Mouse (Mus musculus) liver, embryonic 15.5 days (tissue): Measurements from ENCODE around the gene Parp11. TPM values are rescaled to one million over a fixed set of nuclear protein-coding genes. Genes with fewer than 3 reads are reported as not detected.
A peak's percentile ranks its signal among the peaks of the same experiment; 100 is the strongest.

Experiments
- ATAC-seq: fragments of 200-750 bp; cut with Nextera tagmentation; 2 replicates; pipeline ENCODE4 v1.8.0; 2017; ENCODE audit warnings: moderate number of reproducible peaks, mild to moderate bottlenecking, moderate library complexity; ENCODE audit not compliant: insufficient read depth
- H3K27ac ChIP-seq: fragments of 300-500 bp; sonication (generic); replicated peaks from 2 replicates; pipeline ENCODE4 v1.5.1; 2015; ENCODE audit warnings: mild to moderate bottlenecking, inconsistent platforms
- H3K27me3 ChIP-seq: fragments of 300-500 bp; sonication (generic); 2 replicates; pipeline ENCODE4 v1.6.1; 2015; ENCODE audit warnings: mild to moderate bottlenecking, inconsistent platforms
- H3K36me3 ChIP-seq: fragments of 300-500 bp; sonication (generic); replicated peaks from 2 replicates; pipeline ENCODE4 v1.6.1; 2015; ENCODE audit warnings: moderate library complexity, mild to moderate bottlenecking, inconsistent platforms
- H3K4me1 ChIP-seq: fragments of 300-500 bp; sonication (generic); replicated peaks from 2 replicates; pipeline ENCODE4 v1.6.1; 2015; ENCODE audit warnings: inconsistent platforms
- H3K4me2 ChIP-seq: fragments of 300-500 bp; sonication (generic); 2 replicates; pipeline ENCODE4 v1.6.1; 2015; ENCODE audit warnings: moderate library complexity, mild to moderate bottlenecking, inconsistent platforms
- H3K4me3 ChIP-seq: fragments of 300-500 bp; sonication (generic); replicated peaks from 2 replicates; pipeline ENCODE4 v1.5.1; 2015; ENCODE audit warnings: mild to moderate bottlenecking, inconsistent platforms
- H3K9ac ChIP-seq: fragments of 300-500 bp; sonication (generic); 2 replicates; pipeline ENCODE4 v1.6.1; 2015; ENCODE audit warnings: moderate library complexity, mild to moderate bottlenecking, inconsistent platforms
- H3K9me3 ChIP-seq: fragments of 300-500 bp; sonication (generic); replicated peaks from 2 replicates; pipeline ENCODE4 v1.6.1; 2016; ENCODE audit warnings: inconsistent platforms
- WGBS: fragments of 180-500 bp; shearing (Covaris S2); methylation state at CpG from one replicate; pipeline ENCODE4 v1.1.7; 2015; ENCODE audit warnings: mixed read lengths; ENCODE audit not compliant: insufficient replicate concordance; 5-methylcytosine and 5-hydroxymethylcytosine counted together
- polyA plus RNA-seq: library from polyadenylated mRNA; unstranded; fragments of >200 nt; fragmentation: Nextera tagmentation; extraction: Ambion mirVana; gene quantifications from 2 replicates; pipeline ENCODE4 v1.2.1, GENCODE M21; 2015

Parp11 gene
- polyA plus RNA-seq, 1 experiment from 2014 or later = 6.2 TPM

GRCm38 (mm10) chr6:127431196-127431766 lies 15.4 kb upstream of the Parp11 start:
- Histone ChIP-seq H3K9me3 (no peaks in the 10 kb centered on the region), H3K4me2 (no peak overlapping the region), H3K4me1 (no peaks in the 10 kb centered on the region), H3K4me3 (no peak overlapping the region), H3K9ac (no peak overlapping the region), H3K36me3 (no peaks in the 10 kb centered on the region), H3K27me3 (peaks cover 35% of the 10 kb centered on the region), H3K27ac (no peak overlapping the region)
- ATAC-seq = no peak
- 48% methylated on average over 6 of the region's 6 CpGs for WGBS

- 40% methylated on average over 9 of the region's 9 CpGs for WGBS
- no peak for ATAC-seq
- Histone ChIP-seq H3K36me3 (no peaks in the 10 kb centered on the region), H3K9ac (no peak overlapping the region), H3K27ac (no peak overlapping the region), H3K27me3 (peaks cover 21% of the 10 kb centered on the region; the same call in 1 of the 2 replicates), H3K4me2 (no peak overlapping the region), H3K9me3 (no peaks in the 10 kb centered on the region), H3K4me3 (no peak overlapping the region), H3K4me1 (no peaks in the 10 kb centered on the region)
These were observed 12.6 kb upstream of the Parp11 start for GRCm38 (mm10) chr6:127433886-127434647.

GRCm38 (mm10) chr6:127434648-127434984 lies 12.0 kb upstream of the Parp11 start:
- Histone ChIP-seq H3K27me3 (peaks cover 25% of the 10 kb centered on the region; the same call in 1 of the 2 replicates), H3K36me3 (no peaks in the 10 kb centered on the region), H3K4me2 (no peak overlapping the region), H3K27ac (no peak overlapping the region), H3K4me3 (no peak overlapping the region), H3K4me1 (no peaks in the 10 kb centered on the region), H3K9me3 (no peaks in the 10 kb centered on the region), H3K9ac (no peak overlapping the region)
- 63% methylated on average over 4 of the region's 4 CpGs for WGBS
- no peak for ATAC-seq

GRCm38 (mm10) chr6:127439063-127439462 lies 7.6 kb upstream of the Parp11 start:
- H3K9ac ChIP-seq = no peak overlapping the region
- H3K27ac ChIP-seq = no peak overlapping the region
- H3K4me1 ChIP-seq = peaks cover 11% of the 10 kb centered on the region
- WGBS = 31% methylated on average over 3 of the region's 3 CpGs
- H3K36me3 ChIP-seq = no peaks in the 10 kb centered on the region
- H3K27me3 ChIP-seq = peaks cover 22% of the 10 kb centered on the region
- no peaks in the 10 kb centered on the region for H3K9me3 ChIP-seq
- no peak overlapping the region for H3K4me3 ChIP-seq
- no peak overlapping the region for H3K4me2 ChIP-seq
- no peak for ATAC-seq

GRCm38 (mm10) chr6:127439540-127440195 lies 7.0 kb upstream of the Parp11 start:
- Histone ChIP-seq H3K4me1 (peaks cover 17% of the 10 kb centered on the region), H3K36me3 (no peaks in the 10 kb centered on the region), H3K9me3 (no peaks in the 10 kb centered on the region), H3K9ac (no peak overlapping the region), H3K27ac (no peak overlapping the region), H3K27me3 (peaks cover 19% of the 10 kb centered on the region), H3K4me3 (no peak overlapping the region), H3K4me2 (no peak overlapping the region)
- 70% methylated on average over 5 of the region's 5 CpGs for WGBS
- ATAC-seq = no peak

- Histone ChIP-seq H3K27ac (no peak overlapping the region), H3K4me2 (no peak overlapping the region), H3K27me3 (peaks cover 14% of the 10 kb centered on the region; the same call in 1 of the 2 replicates), H3K4me3 (no peak overlapping the region), H3K9ac (no peak overlapping the region), H3K4me1 (peaks cover 25% of the 10 kb centered on the region), H3K36me3 (no peaks in the 10 kb centered on the region), H3K9me3 (no peaks in the 10 kb centered on the region)
- ATAC-seq = no peak
- 72% methylated on average over 14 of the region's 14 CpGs for WGBS
These were observed 6.1 kb upstream of the Parp11 start for GRCm38 (mm10) chr6:127440416-127441104.

GRCm38 (mm10) chr6:127442584-127442983 lies 4.1 kb upstream of the Parp11 start:
- H3K9ac ChIP-seq = no peak overlapping the region
- peaks cover 14% of the 10 kb centered on the region; the same call in 1 of the 2 replicates for H3K27me3 ChIP-seq
- no peak overlapping the region for H3K4me3 ChIP-seq
- H3K27ac ChIP-seq = no peak overlapping the region
- H3K4me1 ChIP-seq = peaks cover 35% of the 10 kb centered on the region
- no peaks in the 10 kb centered on the region for H3K36me3 ChIP-seq
- ATAC-seq = no peak
- WGBS = 56% methylated on average over 4 of the region's 4 CpGs
- no peak overlapping the region for H3K4me2 ChIP-seq
- H3K9me3 ChIP-seq = no peaks in the 10 kb centered on the region

- peak overlapping the region; percentile 35 for H3K4me2 ChIP-seq
- no peak overlapping the region for H3K9ac ChIP-seq
- ATAC-seq = no peak
- H3K27me3 ChIP-seq = peaks cover 19% of the 10 kb centered on the region; the same call in 1 of the 2 replicates
- H3K27ac ChIP-seq = peak overlapping the region; percentile 63; the same call in 1 of the 2 replicates
- H3K36me3 ChIP-seq = no peaks in the 10 kb centered on the region
- 46% methylated on average over 2 of the region's 2 CpGs for WGBS
- H3K4me3 ChIP-seq = no peak overlapping the region
- peaks cover 35% of the 10 kb centered on the region for H3K4me1 ChIP-seq
- no peaks in the 10 kb centered on the region for H3K9me3 ChIP-seq
These were observed 2.7 kb upstream of the Parp11 start for GRCm38 (mm10) chr6:127443910-127444309.

- peaks cover 21% of the 10 kb centered on the region for H3K27me3 ChIP-seq
- peak overlapping the region; percentile 35 for H3K4me2 ChIP-seq
- no peak overlapping the region for H3K4me3 ChIP-seq
- H3K27ac ChIP-seq = peak overlapping the region; percentile 63
- 37% methylated on average over 4 of the region's 4 CpGs for WGBS
- no peaks in the 10 kb centered on the region for H3K36me3 ChIP-seq
- peak; percentile 99 for ATAC-seq
- no peaks in the 10 kb centered on the region for H3K9me3 ChIP-seq
- H3K4me1 ChIP-seq = peaks cover 35% of the 10 kb centered on the region
- no peak overlapping the region for H3K9ac ChIP-seq
These were observed 2.2 kb upstream of the Parp11 start for GRCm38 (mm10) chr6:127444466-127444865.

GRCm38 (mm10) chr6:127447686-127448460 lies 1.2 kb downstream of the Parp11 start:
- 46% methylated on average over 10 of the region's 10 CpGs for WGBS
- no peak overlapping the region for H3K9ac ChIP-seq
- H3K27me3 ChIP-seq = peaks cover 24% of the 10 kb centered on the region
- no peaks in the 10 kb centered on the region for H3K36me3 ChIP-seq
- H3K4me2 ChIP-seq = no peak overlapping the region
- no peak overlapping the region for H3K27ac ChIP-seq
- H3K4me3 ChIP-seq = no peak overlapping the region
- peaks cover 37% of the 10 kb centered on the region for H3K4me1 ChIP-seq
- ATAC-seq = no peak
- H3K9me3 ChIP-seq = no peaks in the 10 kb centered on the region
